Mouse (Mus musculus) lung, postnatal 14 days (tissue): ENCODE data around the gene Slk.
"Not testable (repeated sequence)": the region's sequence is repeated elsewhere in the genome, so short reads cannot be mapped to it uniquely, and the experiment has no call there.

Source experiments
- DNase-seq: peaks from one replicate; pipeline ENCODE4 v3.0.0; 2021

Gene Slk

GRCm38 (mm10) chr19:47571981-47572380, 7.5 kb upstream of the Slk start:
- DNase-seq: not testable (repeated sequence)

DNA sequence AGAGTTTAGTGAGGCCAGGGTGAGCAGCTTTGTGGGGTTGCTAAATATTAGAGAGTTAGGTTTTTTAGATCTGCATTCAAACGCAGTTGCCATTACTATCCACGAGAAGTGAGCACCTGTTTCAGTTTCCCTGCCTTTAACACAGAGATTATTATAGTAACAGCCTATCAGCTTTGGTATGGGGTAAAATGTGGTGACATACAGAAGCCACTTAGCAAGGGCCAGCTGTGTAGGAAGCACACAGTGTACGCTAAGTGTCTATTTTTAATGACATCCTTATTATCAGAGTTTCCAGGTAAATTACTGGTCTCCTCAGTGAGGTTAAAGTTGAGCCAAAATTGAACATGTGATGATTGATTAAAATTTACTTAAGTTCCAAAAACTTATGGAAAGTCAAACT, 5.8 kb upstream of the Slk start:
- no peak for DNase-seq

- peak; percentile 6 for DNase-seq
These were observed 775 bp upstream of the Slk start for GRCm38 (mm10) chr19:47578581-47579224.

DNA sequence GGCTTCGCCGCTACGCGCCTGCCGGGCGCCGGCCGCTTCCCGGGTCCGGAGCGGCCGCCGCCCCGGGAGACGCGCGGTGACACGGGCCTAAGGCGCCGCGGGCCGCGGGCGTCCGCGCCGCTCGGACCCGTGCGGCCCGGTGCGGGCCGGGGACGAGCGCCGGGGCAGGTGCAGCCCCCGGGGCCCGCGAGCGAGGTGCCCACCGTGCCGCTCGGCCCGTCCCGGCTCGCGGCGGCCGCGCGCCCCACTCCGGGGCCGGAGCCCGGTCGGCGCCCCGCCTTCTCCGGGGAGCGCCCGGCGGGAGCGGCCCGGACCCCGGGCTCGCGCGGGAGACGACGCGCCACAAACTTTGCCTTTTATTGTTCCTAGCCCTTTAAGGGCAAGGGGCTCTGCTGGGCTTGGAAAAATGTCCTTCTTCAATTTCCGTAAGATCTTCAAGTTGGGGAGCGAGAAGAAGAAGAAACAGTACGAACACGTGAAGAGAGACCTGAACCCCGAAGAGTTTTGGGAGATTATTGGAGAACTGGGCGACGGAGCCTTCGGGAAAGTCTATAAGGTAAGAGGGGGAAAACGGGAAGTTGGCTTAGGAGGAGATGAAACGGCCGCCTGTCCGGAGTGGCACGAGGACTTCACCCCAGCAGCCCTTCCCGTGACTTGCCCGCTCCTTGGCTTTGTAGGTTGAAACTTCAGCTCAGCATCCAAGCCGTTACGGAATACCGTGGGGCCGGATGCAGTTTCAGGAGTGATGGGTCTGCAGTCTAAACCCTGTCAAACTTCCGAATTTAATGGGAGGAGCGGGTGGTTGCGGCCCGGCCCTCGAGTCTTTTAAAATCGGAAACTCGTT, 532 bp downstream of the Slk start:
- peak; percentile 43 for DNase-seq

DNA sequence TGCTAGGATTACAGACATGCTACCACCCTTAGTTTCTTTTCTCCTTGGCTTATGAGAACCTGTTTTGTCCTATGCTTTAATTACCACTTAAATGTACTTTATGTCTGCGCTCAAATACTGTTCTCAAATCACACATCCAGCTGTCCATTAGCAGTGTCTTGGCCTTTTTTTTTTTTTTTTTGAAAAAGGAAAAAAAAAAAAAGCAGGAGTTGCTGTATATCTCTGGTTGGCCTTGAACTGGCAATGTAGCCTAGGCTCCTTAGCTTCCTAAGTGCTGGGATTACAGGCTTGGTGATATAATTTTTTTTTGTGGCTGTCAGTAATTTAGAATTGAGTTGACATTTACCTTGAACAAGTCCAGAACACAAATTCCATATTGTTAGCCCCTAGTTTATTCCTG, 6.3 kb downstream of the Slk start:
- DNase-seq: no peak

- no peak for DNase-seq
These were observed 7.5 kb downstream of the Slk start for GRCm38 (mm10) chr19:47587009-47587408.

DNA sequence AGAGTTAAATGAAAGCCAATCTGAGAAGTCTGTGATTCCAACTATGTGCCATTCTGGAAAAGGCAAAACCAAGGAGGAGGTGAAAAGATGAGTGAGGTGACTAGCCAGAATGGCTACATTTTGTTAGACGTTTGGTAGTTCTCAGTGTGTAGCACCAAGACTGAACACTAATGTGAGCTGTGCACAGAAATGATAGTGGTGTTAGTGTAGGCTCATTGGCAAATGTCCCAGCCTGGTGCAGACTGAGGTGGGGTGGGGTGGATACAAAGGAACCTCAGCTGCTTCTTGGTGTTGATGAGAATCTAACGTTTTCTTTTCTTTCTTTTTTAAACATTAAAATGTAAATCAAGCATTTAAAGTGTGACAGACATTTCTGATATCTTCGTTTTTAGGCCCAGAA, 29.0 kb downstream of the Slk start:
- no peak for DNase-seq

DNA sequence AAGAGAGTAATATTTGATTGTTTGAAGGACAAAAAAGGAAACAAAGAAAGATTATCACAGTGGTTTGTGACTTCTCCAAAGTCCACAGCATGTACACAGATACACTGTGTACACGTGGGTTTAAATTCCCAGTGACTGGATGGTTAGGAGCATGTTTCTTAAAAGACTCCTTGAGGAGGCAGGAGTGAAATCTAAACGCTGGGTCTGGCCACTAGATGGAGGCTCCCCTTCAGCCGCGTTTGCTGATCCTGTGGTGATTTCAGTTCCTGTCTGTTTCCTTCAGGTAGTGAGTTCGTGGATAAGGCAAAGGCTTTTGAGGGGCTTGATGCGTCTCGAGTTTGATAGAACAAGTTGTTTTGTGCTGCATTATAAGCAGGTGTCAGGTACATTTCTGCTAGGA, 34.0 kb downstream of the Slk start:
- no peak for DNase-seq

- no peak for DNase-seq
These were observed 42.0 kb downstream of the Slk start for GRCm38 (mm10) chr19:47621478-47621877.

DNA sequence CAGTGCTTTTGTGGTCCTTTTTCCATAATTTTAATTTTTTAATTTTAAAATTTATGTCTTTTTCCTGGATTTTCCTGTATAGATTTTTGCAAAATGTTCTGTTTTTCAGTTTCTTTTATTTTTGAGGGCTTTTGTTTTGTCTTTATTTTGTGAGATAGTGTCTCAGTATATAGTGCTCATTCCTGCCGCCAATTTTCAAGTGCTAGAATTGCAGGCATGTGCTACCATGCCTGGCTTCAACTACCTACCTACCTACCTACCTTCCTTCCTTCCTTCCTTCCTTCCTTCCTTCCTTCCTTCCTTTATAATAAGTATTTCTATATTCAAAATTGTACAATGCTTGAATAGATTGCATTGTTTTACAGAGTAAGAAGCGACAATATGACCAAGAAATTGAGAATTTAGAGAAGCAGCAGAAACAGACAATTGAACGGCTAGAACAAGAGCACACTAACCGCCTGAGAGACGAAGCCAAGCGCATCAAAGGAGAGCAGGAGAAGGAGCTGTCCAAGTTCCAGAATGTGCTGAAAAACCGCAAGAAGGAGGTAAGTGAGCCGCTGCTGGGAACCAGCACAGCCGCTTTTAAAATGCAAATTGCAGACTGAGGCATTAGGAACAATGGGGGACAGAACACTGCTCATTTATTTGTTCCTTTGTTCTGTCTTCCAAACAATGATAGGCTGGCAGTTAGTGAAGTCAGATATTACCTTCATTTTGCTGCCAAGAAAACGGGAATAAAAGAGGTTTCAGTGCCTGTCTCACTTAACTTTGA, 45.6 kb downstream of the Slk start:
- DNase-seq: no peak

- no peak for DNase-seq
These were observed 48.0 kb downstream of the Slk start for GRCm38 (mm10) chr19:47627450-47627849.

DNA sequence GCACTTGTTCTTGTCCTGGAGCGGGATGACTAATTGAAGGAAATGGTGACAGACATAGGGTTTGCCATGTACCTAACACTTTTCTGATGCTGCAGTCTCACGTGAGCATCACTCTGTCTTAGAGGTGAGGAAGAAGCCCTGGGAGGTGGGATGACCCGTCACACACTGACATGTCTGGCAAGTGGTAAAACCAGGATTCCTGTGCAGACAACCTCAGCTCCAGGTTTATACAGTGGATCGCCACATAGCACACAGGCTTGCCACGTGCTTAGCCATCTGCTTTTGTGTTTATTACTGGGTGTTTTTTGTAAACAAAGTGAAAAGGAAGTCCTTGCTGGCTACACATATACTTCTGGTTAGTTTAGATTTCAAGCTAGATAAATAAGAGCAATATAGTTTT, 49.6 kb downstream of the Slk start:
- no peak for DNase-seq

DNA sequence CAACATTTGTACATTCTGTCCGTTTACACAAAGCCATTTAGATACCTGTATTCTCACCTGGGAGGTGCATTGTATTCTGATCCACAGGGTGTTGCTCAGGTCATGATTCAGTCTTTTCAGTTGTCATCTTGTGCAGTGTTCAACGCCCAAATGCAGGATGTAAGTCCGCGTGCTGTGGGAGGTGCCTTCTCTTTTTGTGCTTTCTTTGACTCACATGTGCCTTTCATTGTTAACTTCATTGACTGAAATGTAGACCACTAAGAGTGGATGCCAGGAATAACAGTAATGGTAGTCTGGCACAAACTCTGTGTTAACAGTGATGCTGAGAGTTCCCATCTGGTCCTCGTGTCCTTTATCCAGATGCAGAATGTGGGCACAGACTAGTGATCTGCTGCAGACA, 50.9 kb downstream of the Slk start:
- DNase-seq: no peak

- DNase-seq: no peak
These were observed 52.3 kb downstream of the Slk start for GRCm38 (mm10) chr19:47631799-47632198.

DNA sequence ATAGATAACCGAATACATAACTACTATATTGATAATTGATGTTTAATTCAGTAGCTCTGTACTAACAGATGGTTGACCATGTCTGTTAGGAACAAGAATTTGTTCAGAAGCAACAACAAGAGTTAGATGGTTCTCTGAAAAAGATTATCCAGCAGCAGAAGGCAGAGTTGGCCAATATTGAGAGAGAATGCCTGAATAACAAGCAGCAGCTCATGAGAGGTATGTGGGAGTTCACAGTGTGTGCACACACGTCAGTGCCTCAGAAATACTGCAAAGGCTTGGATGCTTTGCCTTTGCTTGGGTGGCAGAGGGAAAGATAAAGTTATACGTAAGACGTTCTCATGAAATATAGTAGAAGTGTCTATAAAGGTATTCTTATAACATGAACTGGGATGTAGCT, 55.9 kb downstream of the Slk start:
- no peak for DNase-seq

GRCm38 (mm10) chr19:47643910-47644309, 64.4 kb downstream of the Slk start:
- DNase-seq: no peak

GRCm38 (mm10) chr19:47645583-47645982, 66.1 kb downstream of the Slk start:
- DNase-seq: no peak

DNA sequence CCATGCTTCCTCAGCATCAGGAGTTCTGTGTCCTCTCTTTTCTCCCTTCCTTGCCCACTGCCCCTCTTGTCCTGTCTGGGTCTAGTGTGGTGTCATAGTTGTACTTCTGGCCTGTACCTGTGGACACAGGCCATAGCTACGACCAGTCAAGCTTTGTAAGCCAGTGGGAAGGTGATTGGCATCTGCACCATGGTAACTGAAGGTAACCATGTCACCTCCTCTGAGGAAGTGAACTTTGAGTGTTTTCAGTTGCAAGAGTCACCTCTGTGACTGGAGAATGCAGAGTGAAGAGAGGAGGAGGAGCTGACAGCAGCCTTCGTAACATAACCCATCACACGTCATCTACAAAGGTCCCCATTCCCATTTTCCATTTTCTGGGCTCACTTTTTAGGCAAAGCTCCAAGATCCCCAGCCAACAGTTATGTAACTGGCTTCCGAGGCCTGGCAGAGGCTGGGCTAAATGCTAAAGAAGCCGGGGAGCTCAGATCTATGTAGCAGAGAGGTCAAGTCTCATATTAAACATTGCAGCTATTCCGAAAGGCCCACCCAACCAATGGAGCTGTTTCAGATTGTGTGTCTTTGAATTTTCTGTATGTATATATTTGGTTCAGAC, 67.1 kb downstream of the Slk start:
- no peak for DNase-seq

DNA sequence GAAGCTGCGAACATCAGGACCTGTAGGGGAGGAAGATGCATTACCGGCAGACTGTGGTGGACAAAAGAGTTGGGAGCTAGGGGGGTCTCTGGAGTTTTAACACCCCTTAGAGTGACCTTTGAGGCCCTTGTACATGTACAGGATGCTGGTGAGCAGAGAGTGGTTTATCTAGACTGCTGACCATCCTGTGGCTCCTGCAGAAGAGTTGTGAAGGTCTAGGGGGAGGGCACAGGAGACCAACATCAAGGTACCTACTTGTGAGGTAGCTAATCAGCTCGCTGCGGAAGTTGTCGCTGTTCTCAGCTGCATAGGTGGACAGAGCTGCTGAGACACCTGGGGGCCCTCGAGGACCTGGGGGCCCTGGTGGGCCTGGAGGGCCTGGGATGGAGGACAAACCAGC, 69.6 kb downstream of the Slk start:
- no peak for DNase-seq

DNA sequence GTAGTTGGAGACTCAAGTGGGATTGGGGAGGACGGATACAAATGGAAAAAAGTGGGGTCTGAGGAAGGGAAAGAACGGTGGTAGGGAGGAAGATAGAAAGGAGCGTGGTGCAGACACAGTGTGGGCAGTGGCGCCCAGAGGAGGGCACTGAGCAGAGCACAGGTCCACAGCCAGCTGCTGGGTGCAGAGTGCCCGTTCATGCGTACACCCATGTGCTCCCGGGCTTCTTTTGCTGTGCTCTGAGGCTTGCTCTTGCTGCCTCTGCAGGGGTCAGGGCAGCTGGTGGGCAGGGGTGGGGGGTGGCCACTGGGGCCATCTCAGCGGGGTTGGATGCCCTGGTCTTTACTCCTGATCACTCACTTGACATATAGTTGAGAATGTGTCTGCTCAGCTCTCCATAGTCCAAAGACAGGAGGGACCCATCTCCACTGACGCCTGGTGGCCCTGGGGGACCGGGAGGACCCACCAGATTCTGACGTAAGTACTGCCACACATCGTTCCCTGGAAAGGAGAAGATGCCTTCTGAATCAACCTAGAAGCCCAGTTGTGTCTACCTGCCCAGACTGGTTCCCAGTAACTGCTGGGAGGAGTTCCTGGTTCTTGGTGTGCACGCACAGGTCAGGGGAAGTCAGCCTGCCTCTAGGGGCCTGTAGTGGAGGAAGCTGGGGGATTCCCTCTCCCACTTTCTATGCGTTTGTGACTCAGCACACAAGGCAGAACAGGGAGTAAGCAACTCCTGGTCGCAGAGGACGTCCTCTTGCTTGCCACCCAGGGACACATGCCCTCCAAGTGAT, 71.1 kb downstream of the Slk start:
- no peak for DNase-seq

- no peak for DNase-seq
These were observed 71.6 kb downstream of the Slk start for GRCm38 (mm10) chr19:47651160-47651480.

DNA sequence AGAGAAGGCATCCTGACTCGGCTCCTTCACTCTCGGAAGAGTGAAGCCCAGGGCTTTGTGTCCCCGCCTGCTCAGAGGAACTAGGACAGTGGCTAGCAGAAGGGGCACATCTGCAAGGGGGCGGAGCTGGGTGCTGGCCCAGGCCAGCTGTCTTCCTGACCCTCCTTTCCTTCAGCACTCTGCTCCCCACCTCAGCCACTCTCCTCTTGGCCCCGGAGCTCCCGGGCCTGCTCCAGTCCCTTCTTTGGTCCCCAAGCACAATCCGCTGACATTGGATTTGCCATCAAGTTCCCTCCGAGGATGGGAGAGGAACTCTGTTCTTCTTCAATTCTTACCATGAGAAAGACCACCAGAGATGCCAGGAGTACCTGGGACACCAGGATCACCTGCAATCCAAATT, 72.8 kb downstream of the Slk start:
- no peak for DNase-seq

DNA sequence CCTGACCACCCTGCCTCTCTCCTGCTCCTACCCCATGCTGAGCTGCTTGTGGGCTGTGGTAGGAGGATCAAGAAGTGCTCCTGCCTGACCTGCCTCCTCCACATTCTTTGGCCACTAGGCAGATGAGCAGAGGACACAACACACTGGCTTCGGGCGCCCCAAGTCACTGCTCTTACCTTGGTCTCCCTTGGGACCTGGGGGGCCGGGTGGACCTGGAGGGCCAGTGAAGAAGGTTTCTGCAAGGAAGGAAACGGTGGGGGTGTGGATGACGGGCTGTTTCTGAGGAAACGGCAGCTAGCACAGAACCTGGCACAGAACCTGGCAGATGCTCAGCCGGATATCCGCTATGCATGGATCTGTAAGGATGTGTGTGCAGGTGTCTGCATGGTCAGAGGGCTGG, 73.7 kb downstream of the Slk start:
- DNase-seq: no peak
